In genomic region chr6:124757909-124758848, GRCm38 (mm10) we compare ENCODE assay signal across 8 mouse cellular contexts. TPM values are rescaled to one million over a fixed set of nuclear protein-coding genes. Genes with fewer than 3 reads are reported as not detected.
DNase-seq lines count a peak whose midpoint lies in the region; ATAC-seq and TF ChIP-seq lines count a peak whose summit lies in the region.

No protein-coding gene starts in this region.

- TF ChIP-seq RAD21 in MEL (IDR thresholded peaks at IDR 0.05; ENCODE audit: low read depth, low read length), result no peak

- no peak overlapping the region for H3K9ac ChIP-seq in MEL (ENCODE audit: control insufficient read depth, low read depth, low read length, poor library complexity, severe bottlenecking)
- peak overlapping the region; percentile 97 for H3K9ac ChIP-seq in midbrain, embryonic 12.5 days (replicated peaks)

- 38% methylated on average over 5 of the region's 5 CpGs for WGBS in forebrain, embryonic 10.5 days
- 20% methylated on average over 5 of the region's 5 CpGs for WGBS in hindbrain, embryonic 10.5 days
- WGBS in midbrain, embryonic 12.5 days, result 23% methylated on average over 5 of the region's 5 CpGs

- peaks cover 0 to 2% of the 10 kb centered on the region in 2 experiments; a peak in 1 of 4 replicates for H3K36me3 ChIP-seq in MEL (ENCODE audit: control insufficient read depth in 1 of 2, insufficient read depth in 2 of 2, low read length in 2 of 2)
- H3K36me3 ChIP-seq in forebrain, embryonic 10.5 days (replicated peaks), result peaks cover 7% of the 10 kb centered on the region; the same call in 1 of the 2 replicates
- H3K36me3 ChIP-seq in hindbrain, embryonic 10.5 days, result peaks cover 6% of the 10 kb centered on the region; the same call in 1 of the 2 replicates
- H3K36me3 ChIP-seq in midbrain, embryonic 12.5 days, result no peaks in the 10 kb centered on the region

- ATAC-seq in midbrain, embryonic 12.5 days (ENCODE audit: low FRiP score, low read depth), result peak; percentile 10; the same call in 1 of the 2 replicates

- H3K4me1 ChIP-seq in MEL (ENCODE audit: control insufficient read depth in 1 of 2, insufficient read depth in 2 of 2, low read length in 2 of 2), result peaks cover 2 to 32% of the 10 kb centered on the region in 2 experiments; a peak in 3 of 4 replicates
- H3K4me1 ChIP-seq in forebrain, embryonic 10.5 days, result peaks cover 54% of the 10 kb centered on the region
- peaks cover 48% of the 10 kb centered on the region for H3K4me1 ChIP-seq in hindbrain, embryonic 10.5 days (replicated peaks)
- peaks cover 49% of the 10 kb centered on the region for H3K4me1 ChIP-seq in midbrain, embryonic 12.5 days

- no peaks in the 10 kb centered on the region for H3K9me3 ChIP-seq in MEL (replicated peaks; ENCODE audit: insufficient read depth, low read length)
- no peaks in the 10 kb centered on the region for H3K9me3 ChIP-seq in forebrain, embryonic 10.5 days
- H3K9me3 ChIP-seq in hindbrain, embryonic 10.5 days, result no peaks in the 10 kb centered on the region
- no peaks in the 10 kb centered on the region for H3K9me3 ChIP-seq in midbrain, embryonic 12.5 days

- peaks cover 14% of the 10 kb centered on the region for H3K79me2 ChIP-seq in MEL (ENCODE audit: control insufficient read depth, insufficient read depth, low read length, poor library complexity)

- no peak overlapping the region for H3K4me3 ChIP-seq in MEL (ENCODE audit: control insufficient read depth in 1 of 2, insufficient read depth in 1 of 2, low read depth in 2 of 2, low read length in 2 of 2)
- peak overlapping the region; percentile 91 for H3K4me3 ChIP-seq in forebrain, embryonic 10.5 days
- H3K4me3 ChIP-seq in hindbrain, embryonic 10.5 days, result peak overlapping the region; percentile 87
- H3K4me3 ChIP-seq in midbrain, embryonic 12.5 days, result peak overlapping the region; percentile 91

- no peak for TF ChIP-seq EP300 in MEL (IDR thresholded peaks at IDR 0.05; ENCODE audit: low read depth in 1 of 2, low read length in 2 of 2)

- TF ChIP-seq POLR2A in MEL (IDR thresholded peaks at IDR 0.05; ENCODE audit: control insufficient read depth in 1 of 2, insufficient read depth in 1 of 2, low read depth in 1 of 2, low read length in 2 of 2, poor library complexity in 1 of 2), result no peak

- TF ChIP-seq CTCF in MEL (IDR thresholded peaks at IDR 0.05 in 2 of 3, conservative IDR thresholded peaks at IDR 0.05 in 1 of 3; ENCODE audit: control insufficient read depth in 1 of 3, insufficient read depth in 1 of 3, low read depth in 2 of 3, low read length in 3 of 3, poor library complexity in 1 of 3, severe bottlenecking in 1 of 3), result no peak

- peak overlapping the region; percentile 64 for H3K4me2 ChIP-seq in midbrain, embryonic 12.5 days (replicated peaks)

- peak; percentile 38 for DNase-seq in MEL (ENCODE audit: low read depth, low spot score)
- DNase-seq in adrenal gland, postnatal 36 days, result peak; percentile 58 to 70
- peak; percentile 53 for DNase-seq in forebrain, embryonic 10.5 days (ENCODE audit: extremely low spot score, low spot score)
- peak; percentile 70 for DNase-seq in hindbrain, embryonic 10.5 days (ENCODE audit: low spot score)
- DNase-seq in layer of hippocampus, postnatal 25 days (ENCODE audit: extremely low spot score in 1 of 2, low spot score in 1 of 2), result peak; percentile 45 to 59
- no peak for DNase-seq in B cell, adult 2 months
- no peak for DNase-seq in thymus, postnatal 36 days

- no peak overlapping the region for H3K27ac ChIP-seq in MEL (ENCODE audit: control insufficient read depth, low read depth, low read length)
- H3K27ac ChIP-seq in forebrain, embryonic 10.5 days, result peak overlapping the region; percentile 99
- H3K27ac ChIP-seq in hindbrain, embryonic 10.5 days, result peak overlapping the region; percentile 98
- peak overlapping the region; percentile 98 for H3K27ac ChIP-seq in midbrain, embryonic 12.5 days (replicated peaks)

- no peaks in the 10 kb centered on the region for H3K27me3 ChIP-seq in MEL (ENCODE audit: control insufficient read depth in 1 of 2, insufficient read depth in 2 of 2, low read length in 2 of 2)
- H3K27me3 ChIP-seq in forebrain, embryonic 10.5 days (ENCODE audit: poor library complexity, severe bottlenecking), result peaks cover 3% of the 10 kb centered on the region
- peaks cover 19% of the 10 kb centered on the region for H3K27me3 ChIP-seq in hindbrain, embryonic 10.5 days (ENCODE audit: insufficient read depth, poor library complexity, severe bottlenecking)
- 0 out of 2 replicates have a peak, but pooled peaks cover 7% of the 10 kb centered on the region for H3K27me3 ChIP-seq in midbrain, embryonic 12.5 days

TF ChIP-seq in MEL, 35 proteins besides CTCF, POLR2A, EP300 and RAD21:
- TF ChIP-seq GABPA (IDR thresholded peaks at IDR 0.05; ENCODE audit: low read depth, low read length), result no peak
- peak; percentile 40; the same call in 1 of the 2 replicates for TF ChIP-seq SIN3A (IDR thresholded peaks at IDR 0.05; ENCODE audit: low read length)
TF ChIP-seq in MEL: peak in this region for 1.

RNA-seq across cellular contexts. Expression of gene Atn1, which starts 1.9 kb away (rescaled TPM):
- 1.6 and 1.7 TPM in 2 replicates for total RNA-seq in MEL (2012; rRNA removed)
- 10 to 100 TPM in 1 of 2 experiments, not detected in 1; 43.2 TPM for polyA plus RNA-seq in MEL (2012; ENCODE audit: insufficient read depth in 1 of 2, insufficient read length in 2 of 2, low read depth in 1 of 2, low replicate concordance in 2 of 2, missing spikeins in 1 of 2)
- total RNA-seq in adrenal gland, postnatal 36 days (2021), result 10 to 100 TPM; 77.4 to 78.1 TPM
- 12.5 and 14.2 TPM in 2 replicates for polyA plus RNA-seq in forebrain, embryonic 10.5 days (2016; fragmentation: Nextera tagmentation; extraction: Ambion mirVana)
- polyA plus RNA-seq in hindbrain, embryonic 10.5 days (2016; fragmentation: Nextera tagmentation; extraction: Ambion mirVana), result 11.2 and 13.0 TPM in 2 replicates
- 100 to 1,000 TPM; 134 to 159 TPM for total RNA-seq in layer of hippocampus, postnatal 25 days (2021)
- 15.6 and 18.0 TPM in 2 replicates for polyA plus RNA-seq in midbrain, embryonic 12.5 days (2016; fragmentation: Nextera tagmentation; extraction: Ambion mirVana)

RNA-seq across cellular contexts. Expression of gene Gm45234, which starts 2.4 kb away (rescaled TPM):
- not detected in 2 replicates for total RNA-seq in MEL (2012; rRNA removed)
- polyA plus RNA-seq in MEL (2012; ENCODE audit: insufficient read depth in 1 of 2, insufficient read length in 2 of 2, low read depth in 1 of 2, low replicate concordance in 2 of 2, missing spikeins in 1 of 2), result under 1 TPM in 1 of 2 experiments, not detected in 1; 0.15 TPM
- total RNA-seq in adrenal gland, postnatal 36 days (2021), result under 1 TPM in 1 of 2 experiments, not detected in 1; 0.56 TPM
- not detected in 2 replicates for polyA plus RNA-seq in forebrain, embryonic 10.5 days (2016; fragmentation: Nextera tagmentation; extraction: Ambion mirVana)
- not detected in 2 replicates for polyA plus RNA-seq in hindbrain, embryonic 10.5 days (2016; fragmentation: Nextera tagmentation; extraction: Ambion mirVana)
- total RNA-seq in layer of hippocampus, postnatal 25 days (2021), result under 1 TPM in 1 of 2 experiments, not detected in 1; 0.71 TPM
- polyA plus RNA-seq in midbrain, embryonic 12.5 days (2016; fragmentation: Nextera tagmentation; extraction: Ambion mirVana), result not detected in 2 replicates

RNA-seq across cellular contexts. Expression of gene Eno2, which starts 11.3 kb away (rescaled TPM):
- 3.2 and 5.5 TPM in 2 replicates for total RNA-seq in MEL (2012; rRNA removed)
- polyA plus RNA-seq in MEL (2012; ENCODE audit: insufficient read depth in 1 of 2, insufficient read length in 2 of 2, low read depth in 1 of 2, low replicate concordance in 2 of 2, missing spikeins in 1 of 2), result 10 to 100 TPM in 1 of 2 experiments, not detected in 1; 12.5 TPM
- total RNA-seq in adrenal gland, postnatal 36 days (2021), result 10 to 100 TPM; 12.4 to 32.6 TPM
- 4.0 and 4.4 TPM in 2 replicates for polyA plus RNA-seq in forebrain, embryonic 10.5 days (2016; fragmentation: Nextera tagmentation; extraction: Ambion mirVana)
- polyA plus RNA-seq in hindbrain, embryonic 10.5 days (2016; fragmentation: Nextera tagmentation; extraction: Ambion mirVana), result 3.4 and 5.4 TPM in 2 replicates
- 1,000 to 10,000 TPM in 1 of 2 experiments, 100 to 1,000 TPM in 1; 947 to 1,030 TPM for total RNA-seq in layer of hippocampus, postnatal 25 days (2021)
- 9.0 and 9.4 TPM in 2 replicates for polyA plus RNA-seq in midbrain, embryonic 12.5 days (2016; fragmentation: Nextera tagmentation; extraction: Ambion mirVana)

RNA-seq across cellular contexts. Expression of gene Grcc10, which starts 17.0 kb away (rescaled TPM):
- 41.9 and 57.4 TPM in 2 replicates for total RNA-seq in MEL (2012; rRNA removed)
- 10 to 100 TPM in 1 of 2 experiments, not detected in 1; 62.9 TPM for polyA plus RNA-seq in MEL (2012; ENCODE audit: insufficient read depth in 1 of 2, insufficient read length in 2 of 2, low read depth in 1 of 2, low replicate concordance in 2 of 2, missing spikeins in 1 of 2)
- 100 to 1,000 TPM; 331 to 397 TPM for total RNA-seq in adrenal gland, postnatal 36 days (2021)
- 397 and 415 TPM in 2 replicates for polyA plus RNA-seq in forebrain, embryonic 10.5 days (2016; fragmentation: Nextera tagmentation; extraction: Ambion mirVana)
- polyA plus RNA-seq in hindbrain, embryonic 10.5 days (2016; fragmentation: Nextera tagmentation; extraction: Ambion mirVana), result 446 and 555 TPM in 2 replicates
- total RNA-seq in layer of hippocampus, postnatal 25 days (2021), result 100 to 1,000 TPM; 350 to 372 TPM
- 523 and 554 TPM in 2 replicates for polyA plus RNA-seq in midbrain, embryonic 12.5 days (2016; fragmentation: Nextera tagmentation; extraction: Ambion mirVana)

RNA-seq across cellular contexts. Expression of gene Ptpn6, which starts 19.7 kb away (rescaled TPM):
- total RNA-seq in MEL (2012; rRNA removed), result 74.1 and 91.9 TPM in 2 replicates
- 100 to 1,000 TPM in 1 of 2 experiments, not detected in 1; 184 TPM for polyA plus RNA-seq in MEL (2012; ENCODE audit: insufficient read depth in 1 of 2, insufficient read length in 2 of 2, low read depth in 1 of 2, low replicate concordance in 2 of 2, missing spikeins in 1 of 2)
- total RNA-seq in adrenal gland, postnatal 36 days (2021), result 1 to 10 TPM; 5.5 to 9.6 TPM
- 4.8 and 5.2 TPM in 2 replicates for polyA plus RNA-seq in forebrain, embryonic 10.5 days (2016; fragmentation: Nextera tagmentation; extraction: Ambion mirVana)
- polyA plus RNA-seq in hindbrain, embryonic 10.5 days (2016; fragmentation: Nextera tagmentation; extraction: Ambion mirVana), result 7.9 and 8.2 TPM in 2 replicates
- 1 to 10 TPM; 2.9 to 4.0 TPM for total RNA-seq in layer of hippocampus, postnatal 25 days (2021)
- 5.2 and 5.6 TPM in 2 replicates for polyA plus RNA-seq in midbrain, embryonic 12.5 days (2016; fragmentation: Nextera tagmentation; extraction: Ambion mirVana)

Comparison
In these comparisons a context has a peak if more than half of its experiments do, and no peak if none do; other contexts are left out.
1. DNase-seq: peak in MEL (single experiment), adrenal gland, postnatal 36 days (2 of 2), forebrain, embryonic 10.5 days (single experiment), hindbrain, embryonic 10.5 days (single experiment) and layer of hippocampus, postnatal 25 days (2 of 2); none in B cell, adult 2 months (0 of 2) and thymus, postnatal 36 days (0 of 2).
2. H3K4me3 ChIP-seq: peak in forebrain, embryonic 10.5 days (single experiment), hindbrain, embryonic 10.5 days (single experiment) and midbrain, embryonic 12.5 days (single experiment); none in MEL (0 of 2).